Mouse (Mus musculus): ENCODE results near the gene Rarres1. TPM values are rescaled to one million over a fixed set of nuclear protein-coding genes. Genes with fewer than 3 reads are reported as not detected.
A peak's percentile ranks its signal among the peaks of the same experiment; 100 is the strongest.

Gene Rarres1
- polyA plus RNA-seq, 1 experiment from 2014 or later: 0.77 TPM

DNA sequence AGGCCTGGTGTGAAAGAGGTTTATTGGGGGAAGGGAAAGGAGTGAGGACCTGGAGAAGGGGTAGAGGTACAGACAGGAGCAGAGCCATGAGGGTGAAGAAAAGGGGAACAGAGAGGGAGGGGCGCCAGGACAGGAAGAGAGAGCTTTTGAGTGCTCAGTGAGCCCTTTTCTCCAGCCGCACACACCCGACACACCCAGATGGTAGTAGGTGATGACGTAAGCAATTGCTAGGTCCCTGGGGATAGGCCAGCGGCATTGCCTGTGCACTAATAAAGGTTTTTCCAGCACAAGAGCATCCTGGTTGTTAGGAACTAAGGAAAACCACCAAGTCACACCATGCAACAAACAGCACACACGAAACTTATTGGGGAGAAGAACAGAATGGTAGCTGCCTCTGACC, 9.4 kb upstream of the Rarres1 start:
- Histone ChIP-seq H3K27me3 (ENCODE audit: control insufficient read depth, insufficient read depth, low read length) (no peaks in the 10 kb centered on the region), H3K36me3 (ENCODE audit: control insufficient read depth, insufficient read depth, low read length) (no peaks in the 10 kb centered on the region), H3K9ac (ENCODE audit: low read length) (no peak overlapping the region), H3K4me3 (ENCODE audit: low read depth, low read length) (no peak overlapping the region), H3K9me3 (ENCODE audit: control insufficient read depth, low read length) (no peaks in the 10 kb centered on the region), H3K27ac (ENCODE audit: low read depth, low read length) (no peak overlapping the region), H3K4me1 (ENCODE audit: control insufficient read depth, insufficient read depth, low read length) (no peaks in the 10 kb centered on the region), H3K4me2 (no peak overlapping the region)
- ATAC-seq (ENCODE audit: low FRiP score) (no peak), DNase-seq (ENCODE audit: low spot score, missing footprints) (no peak)
- WGBS: 80% methylated on average over 6 of the region's 6 CpGs

DNA sequence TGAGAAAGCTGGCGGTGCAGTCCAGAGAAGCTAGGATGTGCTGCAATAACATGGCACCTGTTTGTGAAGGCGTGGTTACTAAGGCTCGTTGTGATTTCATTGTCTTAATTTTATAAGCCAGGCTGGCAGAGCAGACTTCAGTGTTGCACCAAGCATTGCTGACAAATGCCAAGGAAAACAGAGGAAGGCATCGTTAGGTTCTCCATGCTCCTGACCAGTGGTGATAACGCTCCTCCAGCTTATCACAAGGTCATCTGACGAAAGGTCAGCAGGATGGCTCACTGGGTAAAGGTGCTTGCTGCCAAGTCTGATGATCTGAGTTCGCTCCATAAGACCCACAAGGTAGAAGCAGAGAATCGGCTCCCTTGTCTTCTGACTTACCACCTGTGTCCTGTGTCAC, 7.4 kb upstream of the Rarres1 start:
- Histone ChIP-seq H3K36me3 (ENCODE audit: control insufficient read depth, insufficient read depth, low read length) (no peaks in the 10 kb centered on the region), H3K9me3 (ENCODE audit: control insufficient read depth, low read length) (no peaks in the 10 kb centered on the region), H3K27me3 (ENCODE audit: control insufficient read depth, insufficient read depth, low read length) (no peaks in the 10 kb centered on the region), H3K4me2 (no peak overlapping the region), H3K4me1 (ENCODE audit: control insufficient read depth, insufficient read depth, low read length) (no peaks in the 10 kb centered on the region), H3K27ac (ENCODE audit: low read depth, low read length) (no peak overlapping the region), H3K4me3 (ENCODE audit: low read depth, low read length) (no peak overlapping the region), H3K9ac (ENCODE audit: low read length) (no peak overlapping the region)
- DNase-seq (ENCODE audit: low spot score, missing footprints): no peak
- WGBS: 88% methylated on average over 8 of the region's 8 CpGs
- no peak for ATAC-seq (ENCODE audit: low FRiP score)

DNA sequence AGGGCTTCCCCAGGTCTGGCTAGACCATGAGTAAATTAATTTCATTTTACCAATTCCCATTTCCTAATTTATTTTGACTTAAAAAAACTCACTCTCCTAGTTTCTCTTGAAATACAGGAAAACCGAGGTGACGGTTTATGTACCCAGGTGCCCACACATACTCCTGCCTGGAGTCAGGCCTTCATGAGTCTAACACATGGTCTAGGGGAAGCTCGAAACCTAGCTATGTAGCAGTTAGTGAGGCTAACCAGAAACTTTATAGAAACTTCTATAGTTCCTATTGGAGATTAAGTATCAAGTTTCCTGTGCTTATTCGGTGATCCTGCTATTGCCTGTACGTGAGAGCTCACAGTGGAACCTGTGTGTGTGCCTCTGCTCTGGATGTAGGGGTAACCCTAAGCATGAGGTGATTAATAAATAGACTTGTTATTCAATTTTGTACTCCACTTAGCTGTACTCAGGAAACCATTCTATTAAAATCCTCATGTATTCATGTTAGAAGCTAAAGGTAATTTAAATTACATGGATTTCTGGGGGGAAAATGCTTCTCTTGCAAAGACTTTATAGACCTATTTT, 5.3 kb upstream of the Rarres1 start:
- Histone ChIP-seq H3K27me3 (ENCODE audit: control insufficient read depth, insufficient read depth, low read length) (peaks cover 7% of the 10 kb centered on the region), H3K4me2 (no peak overlapping the region), H3K4me1 (ENCODE audit: control insufficient read depth, insufficient read depth, low read length) (no peaks in the 10 kb centered on the region), H3K9ac (ENCODE audit: low read length) (no peak overlapping the region), H3K4me3 (ENCODE audit: low read depth, low read length) (no peak overlapping the region), H3K9me3 (ENCODE audit: control insufficient read depth, low read length) (no peaks in the 10 kb centered on the region), H3K27ac (ENCODE audit: low read depth, low read length) (no peak overlapping the region), H3K36me3 (ENCODE audit: control insufficient read depth, insufficient read depth, low read length) (no peaks in the 10 kb centered on the region)
- ATAC-seq (ENCODE audit: low FRiP score) (no peak), DNase-seq (ENCODE audit: low spot score, missing footprints) (no peak)
- WGBS: 92% methylated on average over 5 of the region's 5 CpGs

GRCm38 (mm10) chr3:67514801-67515273, 486 bp downstream of the Rarres1 start:
- no peaks in the 10 kb centered on the region for H3K36me3 ChIP-seq (ENCODE audit: control insufficient read depth, insufficient read depth, low read length)
- peak overlapping the region; percentile 74 for H3K9ac ChIP-seq (ENCODE audit: low read length)
- peaks cover 17% of the 10 kb centered on the region for H3K27me3 ChIP-seq (ENCODE audit: control insufficient read depth, insufficient read depth, low read length)
- H3K4me3 ChIP-seq (ENCODE audit: low read depth, low read length): peak overlapping the region; percentile 63
- WGBS: 5% methylated on average over 40 of the region's 40 CpGs
- no peaks in the 10 kb centered on the region for H3K9me3 ChIP-seq (ENCODE audit: control insufficient read depth, low read length)
- H3K4me2 ChIP-seq: peak overlapping the region; percentile 100
- H3K27ac ChIP-seq (ENCODE audit: low read depth, low read length): no peak overlapping the region
- DNase-seq (ENCODE audit: low spot score, missing footprints) (peak; percentile 87), ATAC-seq (ENCODE audit: low FRiP score) (peak; percentile 54)
- H3K4me1 ChIP-seq (ENCODE audit: control insufficient read depth, insufficient read depth, low read length): no peaks in the 10 kb centered on the region; the same call in 1 of the 2 replicates

GRCm38 (mm10) chr3:67512807-67513206, 2.5 kb downstream of the Rarres1 start:
- peak; percentile 64 for ATAC-seq (ENCODE audit: low FRiP score)

DNA sequence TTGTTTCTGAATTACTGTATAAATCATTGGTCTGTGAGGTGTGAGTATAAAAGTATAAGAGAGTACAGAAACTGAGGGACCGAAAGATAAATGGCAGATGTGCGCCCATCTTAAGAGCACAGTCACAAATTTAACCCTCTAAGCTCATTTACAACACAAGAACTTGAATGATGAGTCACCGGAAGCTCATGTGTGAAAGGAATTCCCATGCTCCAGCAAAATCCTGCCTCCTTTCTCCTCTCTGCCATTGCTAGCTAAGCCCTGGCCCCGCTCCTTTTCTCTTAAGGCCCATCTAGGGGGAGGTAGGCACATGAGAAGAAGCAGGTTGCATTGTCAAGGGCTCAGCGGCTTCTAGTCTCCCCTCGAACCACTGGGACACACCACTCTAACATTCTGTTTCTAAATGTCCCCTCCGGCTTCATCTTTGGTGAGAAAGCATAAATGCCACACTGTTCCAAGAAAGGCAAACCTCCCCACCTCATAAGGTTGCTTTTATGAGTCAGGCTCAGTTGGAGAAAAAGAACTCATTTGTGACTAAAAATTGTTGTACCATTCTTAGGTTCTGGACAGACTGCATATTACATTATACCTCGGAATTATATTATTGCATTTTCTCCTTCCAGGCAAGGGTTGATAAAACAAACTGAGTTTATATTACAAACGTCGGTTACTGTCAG, 7.0 kb downstream of the Rarres1 start:
- Histone ChIP-seq H3K9ac (ENCODE audit: low read length) (no peak overlapping the region), H3K4me2 (no peak overlapping the region), H3K36me3 (ENCODE audit: control insufficient read depth, insufficient read depth, low read length) (no peaks in the 10 kb centered on the region), H3K27ac (ENCODE audit: low read depth, low read length) (no peak overlapping the region), H3K4me3 (ENCODE audit: low read depth, low read length) (no peak overlapping the region), H3K27me3 (ENCODE audit: control insufficient read depth, insufficient read depth, low read length) (no peaks in the 10 kb centered on the region), H3K9me3 (ENCODE audit: control insufficient read depth, low read length) (no peaks in the 10 kb centered on the region), H3K4me1 (ENCODE audit: control insufficient read depth, insufficient read depth, low read length) (peaks cover 8% of the 10 kb centered on the region)
- ATAC-seq (ENCODE audit: low FRiP score): no peak
- WGBS: 85% methylated on average over 10 of the region's 10 CpGs
- no peak for DNase-seq (ENCODE audit: low spot score, missing footprints)

More at GRCm38 (mm10) chr3:67512807-67513206, 2.5 kb downstream of the Rarres1 start:
- H3K27me3 ChIP-seq (ENCODE audit: control insufficient read depth, insufficient read depth, low read length): peaks cover 17% of the 10 kb centered on the region
- H3K36me3 ChIP-seq (ENCODE audit: control insufficient read depth, insufficient read depth, low read length): no peaks in the 10 kb centered on the region
- H3K9ac ChIP-seq (ENCODE audit: low read length): no peak overlapping the region
- no peaks in the 10 kb centered on the region for H3K9me3 ChIP-seq (ENCODE audit: control insufficient read depth, low read length)
- H3K4me2 ChIP-seq: no peak overlapping the region
- no peak overlapping the region for H3K27ac ChIP-seq (ENCODE audit: low read depth, low read length)
- 4% methylated on average over 5 of the region's 5 CpGs for WGBS
- H3K4me3 ChIP-seq (ENCODE audit: low read depth, low read length): no peak overlapping the region
- peak; percentile 98 for DNase-seq (ENCODE audit: low spot score, missing footprints)
- no peaks in the 10 kb centered on the region; the same call in 1 of the 2 replicates for H3K4me1 ChIP-seq (ENCODE audit: control insufficient read depth, insufficient read depth, low read length)

DNA sequence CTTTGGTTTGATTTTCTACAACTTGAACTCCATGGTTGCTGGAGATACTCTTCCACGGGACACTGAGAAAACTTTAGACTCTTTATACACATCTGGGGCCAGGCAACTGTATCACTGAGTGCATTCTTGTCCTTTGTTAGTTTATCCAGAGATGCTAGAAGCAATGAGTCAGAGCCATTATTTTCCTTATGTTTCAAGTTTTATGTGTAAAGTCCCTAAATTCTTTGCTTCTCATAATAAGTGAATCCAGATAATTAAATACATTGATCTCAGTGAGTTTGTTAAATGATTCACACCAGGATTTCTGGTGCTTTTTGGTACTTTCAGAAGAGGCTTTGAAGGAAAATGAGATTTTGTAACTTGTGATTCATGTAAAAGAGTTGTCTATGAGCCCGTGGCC, 10.0 kb downstream of the Rarres1 start:
- DNase-seq (ENCODE audit: low spot score, missing footprints) (no peak), ATAC-seq (ENCODE audit: low FRiP score) (no peak)
- Histone ChIP-seq H3K4me2 (no peak overlapping the region), H3K27me3 (ENCODE audit: control insufficient read depth, insufficient read depth, low read length) (no peaks in the 10 kb centered on the region), H3K4me3 (ENCODE audit: low read depth, low read length) (no peak overlapping the region), H3K9ac (ENCODE audit: low read length) (no peak overlapping the region), H3K27ac (ENCODE audit: low read depth, low read length) (no peak overlapping the region), H3K36me3 (ENCODE audit: control insufficient read depth, insufficient read depth, low read length) (no peaks in the 10 kb centered on the region), H3K4me1 (ENCODE audit: control insufficient read depth, insufficient read depth, low read length) (peaks cover 8% of the 10 kb centered on the region), H3K9me3 (ENCODE audit: control insufficient read depth, low read length) (no peaks in the 10 kb centered on the region)
- 78% methylated on average over 2 of the region's 2 CpGs for WGBS

DNA sequence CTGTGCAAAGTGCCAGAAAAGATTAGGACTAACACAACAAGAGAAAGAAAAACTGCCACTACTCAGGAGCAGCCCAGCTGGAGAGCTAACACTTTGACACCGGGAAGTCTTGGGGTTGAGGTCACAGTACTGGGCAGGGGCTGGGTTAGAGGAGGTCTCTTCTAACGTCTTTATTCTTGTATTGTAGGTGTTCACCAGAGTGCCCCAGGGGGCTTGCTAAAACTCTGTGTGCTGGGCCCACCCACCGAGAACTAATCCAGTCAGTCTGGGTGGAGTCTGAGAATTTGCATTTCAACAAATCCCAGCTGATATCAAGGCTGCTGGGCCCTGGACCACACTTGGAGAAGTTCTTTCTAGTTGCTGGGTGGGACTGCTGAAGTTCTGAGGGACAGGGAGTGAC, 11.4 kb downstream of the Rarres1 start:
- ATAC-seq (ENCODE audit: low FRiP score) (peak; percentile 81), DNase-seq (ENCODE audit: low spot score, missing footprints) (peak; percentile 85)
- H3K9ac ChIP-seq (ENCODE audit: low read length): no peak overlapping the region
- H3K4me1 ChIP-seq (ENCODE audit: control insufficient read depth, insufficient read depth, low read length): peaks cover 8% of the 10 kb centered on the region
- no peak overlapping the region for H3K4me2 ChIP-seq
- no peaks in the 10 kb centered on the region for H3K36me3 ChIP-seq (ENCODE audit: control insufficient read depth, insufficient read depth, low read length)
- 3% methylated on average over 3 of the region's 3 CpGs for WGBS
- H3K27ac ChIP-seq (ENCODE audit: low read depth, low read length): no peak overlapping the region
- H3K4me3 ChIP-seq (ENCODE audit: low read depth, low read length): no peak overlapping the region
- H3K9me3 ChIP-seq (ENCODE audit: control insufficient read depth, low read length): no peaks in the 10 kb centered on the region
- no peaks in the 10 kb centered on the region for H3K27me3 ChIP-seq (ENCODE audit: control insufficient read depth, insufficient read depth, low read length)

DNA sequence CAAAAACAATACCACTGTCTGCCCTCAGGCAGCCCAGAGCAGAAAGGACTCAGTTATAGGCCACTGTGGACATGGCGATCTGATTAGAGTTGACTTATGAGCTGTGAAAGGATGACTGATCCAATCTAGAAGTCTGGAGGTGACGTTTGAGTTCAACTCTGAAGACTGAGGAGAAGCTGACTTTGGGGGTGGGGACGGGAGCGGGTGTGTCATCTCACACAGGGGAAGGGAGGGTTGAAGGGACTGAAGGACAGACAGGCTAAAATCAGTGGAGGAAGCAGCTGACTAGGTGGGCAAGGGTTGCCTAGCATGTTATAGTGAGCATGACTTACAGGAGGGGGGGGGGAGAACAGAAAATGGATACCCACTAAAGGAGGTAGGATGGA, 15.9 kb downstream of the Rarres1 start:
- no peak overlapping the region for H3K27ac ChIP-seq (ENCODE audit: low read depth, low read length)
- no peaks in the 10 kb centered on the region for H3K9me3 ChIP-seq (ENCODE audit: control insufficient read depth, low read length)
- H3K4me1 ChIP-seq (ENCODE audit: control insufficient read depth, insufficient read depth, low read length): peaks cover 8% of the 10 kb centered on the region
- no peak overlapping the region for H3K9ac ChIP-seq (ENCODE audit: low read length)
- no peak overlapping the region for H3K4me3 ChIP-seq (ENCODE audit: low read depth, low read length)
- ATAC-seq (ENCODE audit: low FRiP score): no peak
- WGBS: 88% methylated on average over 4 of the region's 4 CpGs
- H3K27me3 ChIP-seq (ENCODE audit: control insufficient read depth, insufficient read depth, low read length): no peaks in the 10 kb centered on the region
- H3K36me3 ChIP-seq (ENCODE audit: control insufficient read depth, insufficient read depth, low read length): no peaks in the 10 kb centered on the region
- H3K4me2 ChIP-seq: no peak overlapping the region
- no peak for DNase-seq (ENCODE audit: low spot score, missing footprints)

Measured in midbrain, embryonic 11.5 days (tissue).